Mouse (Mus musculus) CH12.LX (cell line): ENCODE data around the gene Ccl27a.

ENCODE experiments used
- GABPA ChIP-seq: IDR thresholded peaks from 2 replicates; pipeline ENCODE4 v1.6.1; 2012; ENCODE audit warnings: low read depth, low read length, improper control_type of control experiment, inconsistent platforms; ENCODE audit not compliant: insufficient replicate concordance
- ZMIZ1 ChIP-seq: IDR thresholded peaks from 2 replicates; pipeline ENCODE4 v1.6.1; 2012; ENCODE audit warnings: low read depth, mild to moderate bottlenecking, inconsistent platforms, low read length, improper control_type of control experiment

DNA sequence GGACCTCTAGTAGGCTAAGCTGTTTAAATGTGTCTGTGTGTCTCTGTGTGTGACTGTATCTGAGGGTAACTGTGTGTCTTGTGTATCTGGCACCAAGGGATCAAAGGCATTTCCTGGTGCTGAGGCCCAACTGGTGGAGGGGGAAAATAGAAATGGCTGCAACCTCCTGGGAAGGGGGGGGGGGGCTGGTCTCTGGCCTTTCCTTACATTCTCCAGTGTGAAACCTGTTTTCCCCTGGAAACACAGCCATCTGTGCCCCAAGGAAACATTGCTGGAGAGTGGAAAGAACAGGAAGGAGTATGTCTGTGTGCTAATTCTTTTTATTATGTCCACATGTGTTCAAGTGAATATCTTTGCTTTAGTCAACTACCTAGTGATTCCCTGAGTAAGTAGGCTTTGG lies 12.4 kb downstream of the Ccl27a start:
- no peak for TF ChIP-seq GABPA
- TF ChIP-seq ZMIZ1: no peak
